Comparison of ENCODE assay signal across 8 mouse cellular contexts in genomic region chr2:165875406-165875955, GRCm38 (mm10). TPM values are rescaled to one million over a fixed set of nuclear protein-coding genes. Genes with fewer than 3 reads are reported as not detected.
DNase-seq lines count a peak whose midpoint lies in the region; ATAC-seq and TF ChIP-seq lines count a peak whose summit lies in the region.

No protein-coding gene starts in this region.

- no peak overlapping the region for H3ac ChIP-seq in myocyte (ENCODE audit: control insufficient read depth, insufficient read length)

- H3K4me3 ChIP-seq in left cerebral cortex, adult 2 months: peak overlapping the region; percentile 55
- no peak overlapping the region for H3K4me3 ChIP-seq in embryonic facial prominence, embryonic 15.5 days (replicated peaks)
- H3K4me3 ChIP-seq in intestine, embryonic 14.5 days (ENCODE audit: low read depth, low read length): no peak overlapping the region
- no peak overlapping the region for H3K4me3 ChIP-seq in myocyte

- H3K9me3 ChIP-seq in embryonic facial prominence, embryonic 15.5 days (replicated peaks): no peaks in the 10 kb centered on the region
- no peaks in the 10 kb centered on the region for H3K9me3 ChIP-seq in intestine, embryonic 14.5 days (ENCODE audit: control insufficient read depth, low read length)

- H3K79me2 ChIP-seq in myocyte (ENCODE audit: control insufficient read depth, insufficient read depth): peaks cover 89% of the 10 kb centered on the region

- no peak for TF ChIP-seq CTCF in left cerebral cortex, adult 2 months (IDR thresholded peaks at IDR 0.05)

- H3K27ac ChIP-seq in left cerebral cortex, adult 2 months: peak overlapping the region; percentile 97
- peak overlapping the region; percentile 77 for H3K27ac ChIP-seq in embryonic facial prominence, embryonic 15.5 days (replicated peaks)
- peak overlapping the region; percentile 73 for H3K27ac ChIP-seq in intestine, embryonic 14.5 days (ENCODE audit: low read depth)

- 27% methylated on average over 13 of the region's 13 CpGs for WGBS in embryonic facial prominence, embryonic 15.5 days
- 24% methylated on average over 13 of the region's 13 CpGs for WGBS in intestine, embryonic 14.5 days

- peaks cover 20% of the 10 kb centered on the region for H3K36me3 ChIP-seq in embryonic facial prominence, embryonic 15.5 days
- peaks cover 43% of the 10 kb centered on the region for H3K36me3 ChIP-seq in intestine, embryonic 14.5 days (ENCODE audit: control insufficient read depth, insufficient read depth, low read length)
- H3K36me3 ChIP-seq in myocyte (ENCODE audit: control insufficient read depth, insufficient read depth): peaks cover 15% of the 10 kb centered on the region

- H3K9ac ChIP-seq in embryonic facial prominence, embryonic 15.5 days: no peak overlapping the region
- H3K9ac ChIP-seq in intestine, embryonic 14.5 days (ENCODE audit: low read length): no peak overlapping the region; the same call in 1 of the 2 replicates

- no peak for TF ChIP-seq POLR2A in myocyte (IDR thresholded peaks at IDR 0.05; ENCODE audit: insufficient read length, low read depth)

- peak overlapping the region; percentile 23; the same call in 1 of the 2 replicates for H3K4me2 ChIP-seq in embryonic facial prominence, embryonic 15.5 days (replicated peaks)
- H3K4me2 ChIP-seq in intestine, embryonic 14.5 days (ENCODE audit: low read length): peak overlapping the region; percentile 30
- peak overlapping the region; percentile 60 for H3K4me2 ChIP-seq in myocyte (ENCODE audit: low read depth)

- no peak for DNase-seq in left cerebral cortex, adult 2 months (ENCODE audit: extremely low spot score in 1 of 2, low spot score in 2 of 2)
- no peak for DNase-seq in left cerebral cortex, postnatal 4 days
- no peak for DNase-seq in intestine, embryonic 14.5 days (ENCODE audit: low spot score)
- no peak for DNase-seq in adrenal gland, adult 8-10 months
- DNase-seq in kidney, postnatal 4 days: no peak

- intact Hi-C loops in left cerebral cortex, adult 2 months (cut with DNase I): loop anchor here (1.0 kb wide), 2 partner anchors 8 to 20 kb away; no protein-coding TSS in a partner anchor
- intact Hi-C loops in left cerebral cortex, postnatal 4 days (cut with DNase I): no loop called here

- ATAC-seq in embryonic facial prominence, embryonic 15.5 days (ENCODE audit: insufficient number of reproducible peaks, low FRiP score, low TSS enrichment, low read depth): no peak
- no peak for ATAC-seq in intestine, embryonic 14.5 days (replicated peaks; ENCODE audit: low FRiP score, low TSS enrichment, low read depth)
- ATAC-seq in monocyte, adult 5-6 weeks (replicated peaks; ENCODE audit: insufficient number of reproducible peaks, low FRiP score, low TSS enrichment, poor library complexity, severe bottlenecking): no peak

- H3K4me1 ChIP-seq in embryonic facial prominence, embryonic 15.5 days: peaks cover 78% of the 10 kb centered on the region
- peaks cover 72% of the 10 kb centered on the region for H3K4me1 ChIP-seq in intestine, embryonic 14.5 days (replicated peaks; ENCODE audit: control insufficient read depth, insufficient read depth, low read length)

- no peaks in the 10 kb centered on the region for H3K27me3 ChIP-seq in embryonic facial prominence, embryonic 15.5 days
- H3K27me3 ChIP-seq in intestine, embryonic 14.5 days (replicated peaks; ENCODE audit: control insufficient read depth, insufficient read depth, low read length): no peaks in the 10 kb centered on the region
- H3K27me3 ChIP-seq in myocyte (ENCODE audit: control insufficient read depth, insufficient read depth, insufficient read length): no peaks in the 10 kb centered on the region

TF ChIP-seq in myocyte, 11 proteins besides CTCF, POLR2A, EP300 and RAD21:
- TF ChIP-seq SRF (IDR thresholded peaks at IDR 0.05; ENCODE audit: control insufficient read depth, insufficient read length, low read depth) (no peak), TCF12 (IDR thresholded peaks at IDR 0.05; ENCODE audit: insufficient read depth, poor library complexity, severe bottlenecking) (no peak), E2F4 (IDR thresholded peaks at IDR 0.05; ENCODE audit: insufficient read depth) (no peak), TCF3 (IDR thresholded peaks at IDR 0.05; ENCODE audit: insufficient read length, low read depth) (no peak), MAX (IDR thresholded peaks at IDR 0.05; ENCODE audit: low read depth) (no peak), USF1 (IDR thresholded peaks at IDR 0.05; ENCODE audit: low read depth) (no peak), CEBPB (IDR thresholded peaks at IDR 0.05; ENCODE audit: insufficient read depth, poor library complexity, severe bottlenecking) (no peak), POLR2AphosphoS2 (IDR thresholded peaks at IDR 0.05; ENCODE audit: insufficient read length, low read depth) (no peak), MYOD1 (IDR thresholded peaks at IDR 0.05; ENCODE audit: control insufficient read depth in 1 of 3, insufficient read length in 2 of 3, low read depth in 2 of 3) (no peak), MYOG (IDR thresholded peaks at IDR 0.05; ENCODE audit: control insufficient read depth in 1 of 3, insufficient read depth in 1 of 3, insufficient read length in 2 of 3, low read depth in 2 of 3) (no peak), REST (IDR thresholded peaks at IDR 0.05; ENCODE audit: insufficient read depth, insufficient read length) (no peak)

RNA-seq across cellular contexts. Expression of gene Zmynd8, which starts 23.3 kb away (rescaled TPM):
- 100 to 1,000 TPM; 182 to 188 TPM for total RNA-seq in left cerebral cortex, adult 2 months (2021)
- total RNA-seq in left cerebral cortex, postnatal 4 days (2021): 100 to 1,000 TPM; 118 to 120 TPM
- polyA plus RNA-seq in embryonic facial prominence, embryonic 15.5 days (2015; fragmentation: Nextera tagmentation; extraction: Ambion mirVana): 50.4 and 50.9 TPM in 2 replicates
- 49.2 and 53.6 TPM in 2 replicates for polyA plus RNA-seq in intestine, embryonic 14.5 days (2014; fragmentation: Nextera tagmentation; extraction: Ambion mirVana)
- 20.9 TPM for polyA plus RNA-seq in myocyte (2012; fragmentation: generic; extraction: Trizol)
- 42.6 to 54.2 TPM (median 44.4 TPM) in 3 replicates for total RNA-seq in monocyte, adult 5-6 weeks (2017)
- 10 to 100 TPM; 51.7 to 94.5 (median 70.6) TPM for total RNA-seq in adrenal gland, adult 8-10 months (2022)
